Mouse (Mus musculus) neutrophil, adult 5-6 weeks (primary cell): ENCODE results near the gene 1110032A03Rik. TPM values are rescaled to one million over a fixed set of nuclear protein-coding genes. Genes with fewer than 3 reads are reported as not detected.
A peak's percentile ranks its signal among the peaks of the same experiment; 100 is the strongest.

ENCODE experiments used
- ATAC-seq: fragments of 151-379, 151-347 bp; 2 replicates; pipeline ENCODE4 v1.8.0; 2017; ENCODE audit warnings: mild to moderate bottlenecking, moderate TSS enrichment; ENCODE audit not compliant: insufficient number of reproducible peaks, poor library complexity, low FRiP score, severe bottlenecking; ENCODE audit errors: extremely low read depth
- total RNA-seq: library from RNA; stranded (forward); fragments of 200-1000 nt; gene quantifications from 2 replicates; pipeline ENCODE4 v1.2.3, GENCODE M21; 2017

The 1110032A03Rik gene
- total RNA-seq, 1 experiment from 2014 or later = 29.6 TPM

DNA sequence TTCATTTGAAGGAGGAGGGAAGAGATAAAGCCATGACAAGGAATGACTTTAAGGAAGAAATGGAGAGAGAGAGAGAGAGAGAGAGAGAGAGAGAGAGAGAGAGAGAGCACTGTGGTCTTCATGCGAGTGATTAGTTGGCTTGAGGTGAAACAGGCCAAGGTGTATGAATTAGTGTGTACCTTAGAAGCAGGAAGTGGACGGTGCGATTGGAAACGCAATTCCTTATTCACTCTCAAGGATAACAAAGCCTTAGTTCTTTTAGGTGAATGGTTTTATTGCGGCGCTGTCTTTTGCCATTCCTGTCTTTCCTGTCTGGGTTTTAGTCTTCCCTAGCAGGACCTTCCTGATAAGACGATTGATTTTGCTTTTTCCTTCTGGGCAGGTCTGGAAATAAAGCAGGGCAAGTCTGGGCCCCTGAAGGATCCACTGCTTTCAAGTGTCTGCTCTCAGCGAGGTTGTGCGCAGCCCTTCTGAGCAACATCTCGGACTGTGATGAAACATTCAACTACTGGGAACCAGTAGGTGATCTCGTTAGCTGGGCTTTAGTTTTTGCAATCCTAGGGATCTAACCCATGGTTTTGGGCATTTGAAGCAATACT is 941 bp upstream of the 1110032A03Rik start:
- ATAC-seq = no peak

DNA sequence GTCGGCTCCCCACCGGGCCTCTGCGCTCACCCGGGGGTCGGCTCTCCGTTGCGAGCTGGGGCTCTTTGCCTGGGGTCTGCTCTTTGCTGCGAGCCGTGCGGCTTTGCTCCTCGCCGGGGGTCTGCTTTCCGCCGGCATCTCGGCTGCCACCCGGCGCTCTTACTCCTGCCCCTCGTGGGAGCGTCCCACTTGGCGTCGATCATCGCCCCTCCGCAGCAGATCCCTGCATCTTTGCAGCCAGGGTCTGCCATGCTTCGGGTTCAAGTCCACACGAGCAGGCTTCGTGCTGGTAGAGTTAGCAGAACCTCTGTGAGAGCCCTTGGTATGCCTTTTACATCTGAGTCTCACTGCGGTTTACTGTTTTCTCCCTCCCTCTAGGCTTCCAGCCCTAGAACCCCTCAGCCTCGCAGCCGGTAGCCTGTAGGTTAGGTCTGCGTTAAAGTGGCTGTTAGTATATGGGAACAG is 374 bp upstream of the 1110032A03Rik start:
- no peak for ATAC-seq

- ATAC-seq = peak; percentile 33; the same call in 1 of the 2 replicates
Observed at GRCm38 (mm10) chr9:50774026-50774462, 1.3 kb downstream of the 1110032A03Rik start.

GRCm38 (mm10) chr9:50770011-50770410 is 5.3 kb downstream of the 1110032A03Rik start:
- ATAC-seq = no peak

GRCm38 (mm10) chr9:50768107-50769002 is 7.0 kb downstream of the 1110032A03Rik start, which contains the start of gene Fdxacb1:
TSS of gene Fdxacb1 (plus strand) at chr9:50768236.
- peak; percentile 93 for ATAC-seq

DNA sequence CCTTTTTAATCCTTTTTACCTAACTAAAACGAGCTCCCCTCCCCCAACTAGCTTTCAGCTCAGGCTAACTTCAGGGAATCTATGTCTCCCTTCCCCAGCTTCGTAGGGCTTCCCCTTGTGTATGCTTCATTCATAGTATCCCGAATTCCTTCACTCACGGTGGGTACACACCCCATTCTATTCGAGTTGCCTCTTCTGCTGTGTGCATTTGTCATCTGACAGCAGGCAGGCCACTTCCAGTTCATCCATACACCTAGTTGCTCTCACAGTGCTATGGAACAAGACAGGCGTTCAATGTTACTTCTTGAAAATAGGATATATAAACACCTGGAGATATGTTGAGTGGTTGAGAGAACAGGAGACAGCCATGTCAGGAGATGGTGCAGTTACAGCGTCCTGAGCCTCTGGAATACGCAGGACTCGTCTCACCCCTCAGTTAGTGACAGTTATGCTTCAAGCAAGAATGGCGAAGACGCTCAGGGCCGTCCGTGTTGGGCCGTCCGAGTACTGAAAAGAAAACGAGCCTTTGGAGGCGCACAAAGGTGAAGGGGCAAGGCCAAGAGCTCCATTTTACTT is 7.7 kb downstream of the 1110032A03Rik start:
- no peak for ATAC-seq

DNA sequence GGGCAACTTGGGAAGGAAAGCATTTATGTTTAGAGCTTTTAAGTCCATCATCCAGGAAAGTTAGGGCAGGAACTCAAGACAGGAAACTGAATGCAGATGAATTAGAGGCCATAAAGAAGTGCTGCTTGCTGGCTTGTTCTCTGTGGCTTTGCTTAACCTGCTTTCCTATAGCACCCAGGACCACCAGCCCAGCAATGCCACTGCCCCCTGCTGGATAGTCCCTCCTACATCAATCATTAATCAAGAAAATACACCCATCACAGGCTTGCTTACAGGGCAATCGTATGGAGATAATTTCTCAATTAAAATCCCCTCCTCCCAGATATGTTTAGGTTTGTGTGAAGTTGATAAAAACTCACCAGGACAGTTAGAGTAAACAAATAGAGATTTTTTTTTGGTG is 12.0 kb downstream of the 1110032A03Rik start:
- ATAC-seq = no peak

- no peak for ATAC-seq
Observed at GRCm38 (mm10) chr9:50761520-50762243, 13.6 kb downstream of the 1110032A03Rik start.

GRCm38 (mm10) chr9:50756711-50757110 is 18.6 kb downstream of the 1110032A03Rik start:
- ATAC-seq = no peak

DNA sequence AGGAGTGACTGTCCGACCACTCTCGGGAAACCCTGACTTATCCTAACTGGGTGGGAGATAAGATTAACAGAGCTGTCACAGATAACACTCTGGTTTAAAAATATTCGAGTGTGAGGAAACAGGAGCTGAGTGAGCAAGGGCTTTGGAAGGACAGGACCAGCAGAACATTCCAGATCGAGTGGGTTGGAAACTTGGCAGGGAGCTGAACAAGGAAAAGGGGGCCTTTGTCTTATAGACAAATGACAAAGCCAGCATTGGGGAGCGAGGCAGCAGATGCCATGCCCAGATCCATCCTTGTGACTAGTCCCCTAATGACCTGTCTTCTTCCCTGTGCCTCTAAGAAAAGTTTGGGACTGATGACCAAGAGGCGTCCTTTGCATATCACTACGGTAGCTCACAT is 21.4 kb downstream of the 1110032A03Rik start:
- no peak for ATAC-seq

GRCm38 (mm10) chr9:50752784-50753615 is 22.3 kb downstream of the 1110032A03Rik start:
- 0 out of 2 replicates have a peak, but pooled peaks have one; percentile 13 for ATAC-seq

DNA sequence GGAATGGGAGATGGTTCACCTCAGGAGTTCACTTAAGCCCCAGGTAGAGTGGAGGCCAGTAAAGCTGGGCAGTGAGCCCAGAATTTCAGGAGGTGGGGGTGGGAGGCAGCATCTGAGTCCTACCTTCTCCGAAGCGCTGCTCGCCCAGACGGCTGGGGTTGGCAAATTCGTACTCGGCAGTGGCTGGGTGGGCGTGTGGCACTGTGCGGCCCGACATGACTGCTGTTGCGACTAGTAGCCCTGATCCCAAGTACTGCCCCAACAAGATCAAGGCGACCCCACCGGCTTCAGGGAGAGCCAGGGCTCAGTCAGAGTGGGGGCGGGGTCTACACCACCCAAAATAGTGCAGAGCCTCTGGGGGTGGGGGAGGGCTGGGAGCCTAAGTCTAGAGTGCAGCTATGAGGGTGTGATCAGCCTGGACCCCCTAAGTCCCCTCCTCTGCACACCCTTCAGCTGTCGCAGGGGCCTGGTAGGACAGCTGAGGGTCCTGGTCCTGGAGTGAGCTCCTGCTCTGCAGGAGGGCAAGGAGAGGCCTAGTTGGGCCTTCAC is 23.2 kb downstream of the 1110032A03Rik start, which contains the start of gene Hspb2:
Hspb2 (minus strand) TSS at position 301 of the 549 bp plus-strand sequence.
- ATAC-seq = no peak

- no peak for ATAC-seq
Observed at GRCm38 (mm10) chr9:50751323-50751722, 24.0 kb downstream of the 1110032A03Rik start, which contains the start of gene Cryab. TSS of gene Cryab (plus strand) at chr9:50751325.

DNA sequence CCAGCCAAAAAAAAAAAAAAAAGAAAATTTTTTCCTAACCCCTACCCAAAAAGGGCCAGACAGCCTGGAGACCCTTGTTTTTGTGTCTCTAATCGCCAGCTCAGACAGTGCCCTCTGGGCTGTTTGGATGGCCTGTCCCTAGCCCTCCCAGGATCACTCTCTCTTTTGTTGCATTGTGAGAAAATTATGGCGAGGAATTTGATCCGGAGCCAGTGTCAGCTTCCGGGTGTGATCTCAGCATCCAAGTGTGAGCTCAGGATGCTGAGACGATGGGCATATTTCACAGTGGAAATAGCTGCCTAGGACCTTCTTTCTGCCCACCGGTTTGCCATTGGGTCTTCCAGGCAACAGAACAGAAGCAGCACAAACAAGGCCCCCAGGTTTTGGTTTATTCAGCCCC is 24.6 kb downstream of the 1110032A03Rik start:
- ATAC-seq = no peak

GRCm38 (mm10) chr9:50746214-50746677 is 29.1 kb downstream of the 1110032A03Rik start, which contains the start of gene 2310030G06Rik:
TSS of gene 2310030G06Rik (minus strand) at chr9:50746536.
- no peak for ATAC-seq

DNA sequence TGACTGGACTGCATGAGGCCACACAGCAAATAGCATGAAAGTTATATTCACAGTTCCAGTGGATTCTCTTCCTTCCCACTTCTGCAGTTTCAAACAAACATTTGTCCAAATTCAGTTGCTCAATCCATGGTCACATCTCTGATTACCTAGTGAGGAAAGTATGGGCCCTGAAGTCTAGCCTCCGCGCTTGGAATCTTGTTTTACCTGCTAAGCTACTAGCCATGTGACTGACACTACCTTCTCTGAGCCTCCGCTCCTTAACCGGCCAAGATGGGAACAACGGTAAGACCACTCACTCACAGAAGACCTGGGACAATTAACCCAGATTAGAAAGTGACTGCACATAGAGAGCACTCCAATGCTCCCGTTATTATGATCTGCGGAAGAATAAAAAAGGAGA is 29.5 kb downstream of the 1110032A03Rik start:
- no peak for ATAC-seq

GRCm38 (mm10) chr9:50742744-50743143 is 32.6 kb downstream of the 1110032A03Rik start:
- no peak for ATAC-seq
